Mouse (Mus musculus): ENCODE results near the gene Srpk2. TPM values are rescaled to one million over a fixed set of nuclear protein-coding genes. Genes with fewer than 3 reads are reported as not detected.
"Not testable (repeated sequence)": the region's sequence is repeated elsewhere in the genome, so short reads cannot be mapped to it uniquely, and the experiment has no call there.

The Srpk2 gene
- polyA plus RNA-seq, 1 experiment from 2014 or later: 56.2 TPM

DNA sequence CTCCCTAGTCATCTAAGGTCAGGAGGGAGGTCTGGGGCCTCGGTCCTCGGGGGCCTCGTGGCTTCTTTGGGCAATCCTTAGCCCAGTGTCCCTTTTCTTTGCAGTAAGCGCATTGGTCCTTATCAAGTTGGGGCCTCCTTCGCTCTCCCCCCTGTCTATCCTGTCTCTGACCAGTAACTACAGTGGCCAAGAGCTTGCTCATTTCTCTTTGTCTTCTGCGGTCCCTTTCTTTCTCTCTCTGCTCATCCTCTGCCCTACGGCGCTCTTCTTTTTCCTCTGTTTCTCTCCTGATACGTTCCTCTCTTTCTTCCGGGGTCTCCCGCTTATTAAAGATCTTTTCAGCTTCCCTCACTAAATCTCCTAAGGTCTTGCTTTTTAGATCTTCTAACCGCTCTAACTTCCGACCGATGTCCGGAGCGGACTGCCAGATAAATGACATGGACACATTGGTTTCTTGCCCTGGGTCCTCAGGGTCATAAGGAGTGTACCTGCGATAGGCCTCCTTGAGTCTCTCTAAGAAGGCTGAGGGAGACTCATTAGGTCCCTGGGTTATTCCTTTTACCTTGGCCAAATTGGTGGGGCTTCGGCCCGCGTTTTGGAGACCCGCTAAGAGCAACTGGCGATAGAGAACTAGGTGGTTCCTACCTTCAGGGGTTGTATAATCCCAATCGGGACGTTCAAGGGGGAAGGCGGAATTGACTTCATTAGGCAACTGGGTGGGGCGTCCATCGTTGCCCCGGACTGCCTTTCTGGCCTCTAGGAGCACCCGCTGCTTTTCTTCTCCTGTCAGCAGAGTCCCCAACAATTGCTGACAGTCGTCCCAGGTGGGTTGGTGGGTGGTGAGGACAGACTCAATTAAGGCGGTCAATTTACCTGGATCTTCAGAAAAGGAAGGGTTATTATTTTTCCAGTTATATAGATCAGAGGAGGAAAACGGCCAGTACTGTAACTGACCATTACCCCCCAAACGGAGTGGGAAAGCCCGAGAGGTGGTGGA, 22.5 kb upstream of the Srpk2 start:
- Histone ChIP-seq H3K36me3 (peaks cover 63% of the 10 kb centered on the region), H3K9me3 (replicated peaks) (peaks cover 36% of the 10 kb centered on the region)
- H3K4me3 ChIP-seq (replicated peaks); H3K4me2 ChIP-seq (replicated peaks); H3K27me3 ChIP-seq; ATAC-seq (ENCODE audit: insufficient number of reproducible peaks, low FRiP score, low TSS enrichment, low read depth); H3K4me1 ChIP-seq; H3K27ac ChIP-seq (replicated peaks); H3K9ac ChIP-seq: not testable (repeated sequence)
- 97% methylated on average over 30 of the region's 34 CpGs for WGBS

- ATAC-seq (ENCODE audit: insufficient number of reproducible peaks, low FRiP score, low TSS enrichment, low read depth): no peak
Measured at GRCm38 (mm10) chr5:23697457-23697856, 13.0 kb upstream of the Srpk2 start.

DNA sequence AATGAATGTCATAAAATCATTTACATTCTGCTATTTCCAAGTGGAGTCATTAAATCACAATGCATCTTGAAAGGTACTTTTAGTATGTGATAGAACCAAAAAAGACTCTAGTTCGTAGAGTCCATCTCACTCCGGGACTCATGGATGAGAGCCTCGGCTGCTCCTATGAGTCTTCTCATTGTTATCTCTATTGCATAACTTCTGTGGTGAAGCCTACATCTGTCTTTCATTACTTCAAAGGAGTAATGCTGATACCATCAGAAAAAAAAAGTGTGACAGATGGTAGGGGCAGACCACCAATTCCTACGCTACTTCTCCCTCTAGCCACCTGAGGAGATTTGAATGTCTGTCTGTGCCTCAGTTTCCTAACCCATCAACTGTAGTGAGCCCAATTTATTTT, 986 bp downstream of the Srpk2 start:
- 58% methylated on average over 4 of the region's 4 CpGs for WGBS
- no peak for ATAC-seq (ENCODE audit: insufficient number of reproducible peaks, low FRiP score, low TSS enrichment, low read depth)
- Histone ChIP-seq H3K9me3 (replicated peaks) (no peaks in the 10 kb centered on the region), H3K27me3 (no peaks in the 10 kb centered on the region), H3K4me1 (no peaks in the 10 kb centered on the region), H3K36me3 (no peaks in the 10 kb centered on the region), H3K9ac (no peak overlapping the region), H3K4me2 (replicated peaks) (no peak overlapping the region), H3K4me3 (replicated peaks) (no peak overlapping the region), H3K27ac (replicated peaks) (no peak overlapping the region)

More at GRCm38 (mm10) chr5:23697457-23697856, 13.0 kb upstream of the Srpk2 start:
- Histone ChIP-seq H3K9me3 (replicated peaks) (0 out of 2 replicates have a peak, but pooled peaks cover 16% of the 10 kb centered on the region), H3K36me3 (peaks cover 15% of the 10 kb centered on the region), H3K4me1 (no peaks in the 10 kb centered on the region), H3K27me3 (no peaks in the 10 kb centered on the region), H3K9ac (no peak overlapping the region), H3K4me3 (replicated peaks) (no peak overlapping the region), H3K4me2 (replicated peaks) (no peak overlapping the region), H3K27ac (replicated peaks) (no peak overlapping the region)
- 98% methylated on average over 1 of the region's 1 CpGs for WGBS

DNA sequence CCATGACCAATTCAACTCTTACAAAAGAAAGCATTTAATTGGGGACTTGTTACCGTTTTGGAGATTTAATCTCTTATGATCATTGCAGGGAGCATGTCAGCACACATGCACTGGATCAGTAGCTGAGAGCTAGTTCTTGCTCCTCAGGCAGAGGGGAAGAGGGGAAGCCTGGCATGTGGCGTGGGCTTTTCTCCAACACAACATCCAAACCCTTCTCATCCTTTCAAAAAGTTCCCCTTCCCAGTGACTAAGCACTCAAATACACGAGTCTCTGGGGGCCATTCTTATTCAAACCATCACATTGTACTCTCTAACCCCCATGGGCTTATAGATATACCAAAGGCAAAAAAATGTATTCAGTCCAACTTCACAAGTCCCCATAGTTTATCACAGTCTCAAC, 5.4 kb downstream of the Srpk2 start:
- H3K4me3 ChIP-seq (replicated peaks): no peak overlapping the region
- H3K4me1 ChIP-seq: 0 out of 2 replicates have a peak, but pooled peaks cover 2% of the 10 kb centered on the region
- WGBS: 38% methylated on average over 3 of the region's 3 CpGs
- H3K4me2 ChIP-seq (replicated peaks): no peak overlapping the region
- no peaks in the 10 kb centered on the region for H3K9me3 ChIP-seq (replicated peaks)
- no peak overlapping the region for H3K27ac ChIP-seq (replicated peaks)
- H3K9ac ChIP-seq: no peak overlapping the region
- no peaks in the 10 kb centered on the region for H3K27me3 ChIP-seq
- H3K36me3 ChIP-seq: no peaks in the 10 kb centered on the region
- ATAC-seq (ENCODE audit: insufficient number of reproducible peaks, low FRiP score, low TSS enrichment, low read depth): no peak

- no peak overlapping the region for H3K4me3 ChIP-seq (replicated peaks)
- no peak overlapping the region for H3K4me2 ChIP-seq (replicated peaks)
- WGBS: 87% methylated on average over 5 of the region's 5 CpGs
- no peaks in the 10 kb centered on the region for H3K27me3 ChIP-seq
- no peak overlapping the region for H3K27ac ChIP-seq (replicated peaks)
- no peak for ATAC-seq (ENCODE audit: insufficient number of reproducible peaks, low FRiP score, low TSS enrichment, low read depth)
- no peak overlapping the region for H3K9ac ChIP-seq
- 0 out of 2 replicates have a peak, but pooled peaks cover 2% of the 10 kb centered on the region for H3K4me1 ChIP-seq
- H3K36me3 ChIP-seq: no peaks in the 10 kb centered on the region
- H3K9me3 ChIP-seq (replicated peaks): no peaks in the 10 kb centered on the region
Measured at GRCm38 (mm10) chr5:23677883-23678282, 6.5 kb downstream of the Srpk2 start.

DNA sequence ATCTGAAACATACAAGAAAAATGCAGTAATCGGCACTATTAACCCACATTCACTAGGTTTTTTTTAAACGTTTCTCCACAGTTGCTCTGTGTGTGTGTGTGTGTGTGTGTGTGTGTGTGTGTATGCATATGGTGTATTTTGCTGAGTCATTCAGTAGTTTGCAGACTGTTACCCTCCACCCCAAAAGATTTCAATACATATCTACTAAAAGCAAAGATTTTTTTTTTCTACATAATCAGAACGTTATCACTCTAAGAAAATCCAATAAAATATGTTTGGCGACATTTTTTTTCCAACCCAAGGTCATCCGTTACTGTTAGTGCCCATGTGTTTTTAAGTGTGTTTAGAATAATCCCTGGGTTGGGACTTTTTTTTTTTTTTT, 7.4 kb downstream of the Srpk2 start:
- no peaks in the 10 kb centered on the region for H3K27me3 ChIP-seq
- no peak overlapping the region for H3K4me3 ChIP-seq (replicated peaks)
- peaks cover 5% of the 10 kb centered on the region for H3K4me1 ChIP-seq
- no peak for ATAC-seq (ENCODE audit: insufficient number of reproducible peaks, low FRiP score, low TSS enrichment, low read depth)
- H3K9me3 ChIP-seq (replicated peaks): no peaks in the 10 kb centered on the region
- no peaks in the 10 kb centered on the region for H3K36me3 ChIP-seq
- no peak overlapping the region for H3K27ac ChIP-seq (replicated peaks)
- 79% methylated on average over 5 of the region's 5 CpGs for WGBS
- H3K9ac ChIP-seq: no peak overlapping the region
- no peak overlapping the region for H3K4me2 ChIP-seq (replicated peaks)

DNA sequence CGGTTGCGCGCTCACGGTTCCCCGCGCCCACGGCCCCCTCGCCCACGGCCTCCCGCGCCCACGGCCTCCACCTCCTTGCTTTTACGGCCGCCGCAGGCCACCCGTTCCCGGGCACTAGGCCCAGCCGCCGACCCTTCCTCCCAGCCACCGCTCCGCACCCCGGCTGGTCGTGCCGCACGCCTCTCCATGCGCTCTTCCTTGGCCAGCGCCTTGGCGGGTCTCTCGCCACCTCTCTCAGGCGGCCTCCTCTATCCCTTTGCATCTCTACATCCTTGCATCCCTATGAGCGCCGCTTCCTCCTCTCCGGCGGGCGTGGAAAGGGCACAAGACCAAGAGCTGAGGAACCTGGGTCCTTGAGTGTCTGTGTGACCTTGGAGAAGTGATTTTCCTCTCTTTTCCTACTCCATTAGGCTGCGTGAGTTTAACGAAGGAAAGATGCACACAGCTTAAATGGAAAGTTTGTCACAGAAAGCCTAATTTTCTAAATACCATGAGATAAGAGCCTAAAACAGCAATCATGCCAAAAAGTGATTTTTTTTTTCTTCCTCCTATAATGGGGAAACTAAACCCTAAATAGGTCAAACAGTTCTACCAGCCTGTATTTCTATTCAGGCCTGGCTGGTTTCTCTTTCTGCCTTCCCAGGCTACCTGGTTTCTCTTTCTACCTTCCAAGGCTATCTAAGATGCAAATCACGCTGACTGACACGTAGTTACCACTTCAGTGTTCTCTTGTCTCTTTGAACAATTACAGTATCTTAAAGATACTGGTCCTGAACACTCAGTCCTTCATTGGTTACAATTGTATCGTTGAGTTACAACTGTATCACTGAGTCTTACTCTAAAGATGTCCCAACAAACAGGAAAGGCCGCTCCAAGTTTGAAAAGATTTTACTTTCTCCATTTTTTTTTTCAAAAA, 8.0 kb downstream of the Srpk2 start:
- Histone ChIP-seq H3K4me3 (replicated peaks) (peak overlapping the region; percentile 84), H3K27me3 (no peaks in the 10 kb centered on the region), H3K9me3 (replicated peaks) (no peaks in the 10 kb centered on the region), H3K9ac (peak overlapping the region; percentile 65), H3K4me2 (replicated peaks) (peak overlapping the region; percentile 93), H3K36me3 (no peaks in the 10 kb centered on the region), H3K4me1 (peaks cover 10% of the 10 kb centered on the region), H3K27ac (replicated peaks) (peak overlapping the region; percentile 63; the same call in 1 of the 2 replicates)
- WGBS: 11% methylated on average over 32 of the region's 41 CpGs
- peak; percentile 39 for ATAC-seq (ENCODE audit: insufficient number of reproducible peaks, low FRiP score, low TSS enrichment, low read depth)

GRCm38 (mm10) chr5:23675499-23676155, 8.8 kb downstream of the Srpk2 start:
- peak overlapping the region; percentile 93 for H3K4me2 ChIP-seq (replicated peaks)
- H3K4me3 ChIP-seq (replicated peaks): peak overlapping the region; percentile 84
- no peaks in the 10 kb centered on the region for H3K36me3 ChIP-seq
- peak; percentile 88 for ATAC-seq (ENCODE audit: insufficient number of reproducible peaks, low FRiP score, low TSS enrichment, low read depth)
- H3K27ac ChIP-seq (replicated peaks): peak overlapping the region; percentile 63
- peaks cover 10% of the 10 kb centered on the region for H3K4me1 ChIP-seq
- H3K9ac ChIP-seq: peak overlapping the region; percentile 65
- no peaks in the 10 kb centered on the region for H3K9me3 ChIP-seq (replicated peaks)
- WGBS: under 1% methylated on average over 67 of the region's 95 CpGs
- no peaks in the 10 kb centered on the region for H3K27me3 ChIP-seq

- peaks cover 10% of the 10 kb centered on the region for H3K4me1 ChIP-seq
- H3K9ac ChIP-seq: peak overlapping the region; percentile 65
- WGBS: under 1% methylated on average over 59 of the region's 61 CpGs
- peak overlapping the region; percentile 93 for H3K4me2 ChIP-seq (replicated peaks)
- H3K9me3 ChIP-seq (replicated peaks): no peaks in the 10 kb centered on the region
- H3K27ac ChIP-seq (replicated peaks): peak overlapping the region; percentile 63
- no peaks in the 10 kb centered on the region for H3K36me3 ChIP-seq
- peak overlapping the region; percentile 84 for H3K4me3 ChIP-seq (replicated peaks)
- no peaks in the 10 kb centered on the region for H3K27me3 ChIP-seq
- peak; percentile 59; the same call in 1 of the 2 replicates for ATAC-seq (ENCODE audit: insufficient number of reproducible peaks, low FRiP score, low TSS enrichment, low read depth)
Measured at GRCm38 (mm10) chr5:23674829-23675498, 9.5 kb downstream of the Srpk2 start.

DNA sequence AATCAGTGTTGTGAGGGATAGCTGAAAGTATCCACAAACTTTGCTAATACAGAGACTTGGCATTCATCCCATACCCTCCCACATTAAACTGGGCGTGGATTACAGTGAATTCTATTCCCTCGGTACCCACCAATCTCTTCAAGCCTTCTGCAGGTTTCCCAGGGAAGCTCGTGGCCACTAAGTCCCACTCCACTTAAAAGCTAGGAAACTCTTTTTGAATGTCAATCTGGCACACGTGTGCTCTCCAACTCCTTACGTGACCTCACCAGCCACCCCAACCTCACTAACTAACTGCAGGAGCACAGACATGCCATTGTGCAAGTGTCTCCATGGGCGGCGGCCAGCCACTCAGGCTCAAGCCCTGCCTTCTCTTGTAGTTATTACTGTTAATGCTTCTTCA, 12.3 kb downstream of the Srpk2 start:
- H3K4me2 ChIP-seq (replicated peaks): no peak overlapping the region
- no peak for ATAC-seq (ENCODE audit: insufficient number of reproducible peaks, low FRiP score, low TSS enrichment, low read depth)

More for the DNA sequence above, 12.3 kb downstream of the Srpk2 start:
- H3K27me3 ChIP-seq: no peaks in the 10 kb centered on the region
- H3K4me1 ChIP-seq: peaks cover 10% of the 10 kb centered on the region
- H3K9ac ChIP-seq: no peak overlapping the region
- no peak overlapping the region for H3K4me3 ChIP-seq (replicated peaks)
- WGBS: 29% methylated on average over 7 of the region's 7 CpGs
- H3K9me3 ChIP-seq (replicated peaks): no peaks in the 10 kb centered on the region
- no peak overlapping the region for H3K27ac ChIP-seq (replicated peaks)
- H3K36me3 ChIP-seq: no peaks in the 10 kb centered on the region
